Mouse (Mus musculus) bone marrow macrophage, adult 2 months (primary cell): Measurements from ENCODE around the gene Gm48552.

Experiments
- CTCF ChIP-seq: IDR thresholded peaks from 2 replicates; pipeline ENCODE4 v1.5.1; 2012; ENCODE audit warnings: low read depth, mild to moderate bottlenecking, low read length, moderate library complexity
- POLR2A ChIP-seq: IDR thresholded peaks from 2 replicates; pipeline ENCODE4 v1.6.1; 2012; ENCODE audit warnings: mild to moderate bottlenecking, low read depth, low read length, borderline replicate concordance

GRCm38 (mm10) chr10:81416581-81417226 is 27.9 kb downstream of the Gm48552 start:
- TF ChIP-seq CTCF (no peak), POLR2A (no peak)
